Mouse (Mus musculus) kidney, adult 2 months (tissue): Measurements from ENCODE around the gene 4930404H24Rik.

Experiments
- CTCF ChIP-seq: fragments of 200-500 bp; conservative IDR thresholded peaks from 2 replicates; pipeline ENCODE4 v1.5.1; 2011; ENCODE audit warnings: low read depth, mild to moderate bottlenecking, control low read depth, low read length, moderate library complexity, mixed read lengths; ENCODE audit not compliant: insufficient read depth, insufficient read length
- POLR2A ChIP-seq: fragments of 200-500 bp; IDR thresholded peaks from one replicate; pipeline ENCODE4 v1.6.1; 2011; ENCODE audit warnings: low read depth, low read length, control low read depth

DNA sequence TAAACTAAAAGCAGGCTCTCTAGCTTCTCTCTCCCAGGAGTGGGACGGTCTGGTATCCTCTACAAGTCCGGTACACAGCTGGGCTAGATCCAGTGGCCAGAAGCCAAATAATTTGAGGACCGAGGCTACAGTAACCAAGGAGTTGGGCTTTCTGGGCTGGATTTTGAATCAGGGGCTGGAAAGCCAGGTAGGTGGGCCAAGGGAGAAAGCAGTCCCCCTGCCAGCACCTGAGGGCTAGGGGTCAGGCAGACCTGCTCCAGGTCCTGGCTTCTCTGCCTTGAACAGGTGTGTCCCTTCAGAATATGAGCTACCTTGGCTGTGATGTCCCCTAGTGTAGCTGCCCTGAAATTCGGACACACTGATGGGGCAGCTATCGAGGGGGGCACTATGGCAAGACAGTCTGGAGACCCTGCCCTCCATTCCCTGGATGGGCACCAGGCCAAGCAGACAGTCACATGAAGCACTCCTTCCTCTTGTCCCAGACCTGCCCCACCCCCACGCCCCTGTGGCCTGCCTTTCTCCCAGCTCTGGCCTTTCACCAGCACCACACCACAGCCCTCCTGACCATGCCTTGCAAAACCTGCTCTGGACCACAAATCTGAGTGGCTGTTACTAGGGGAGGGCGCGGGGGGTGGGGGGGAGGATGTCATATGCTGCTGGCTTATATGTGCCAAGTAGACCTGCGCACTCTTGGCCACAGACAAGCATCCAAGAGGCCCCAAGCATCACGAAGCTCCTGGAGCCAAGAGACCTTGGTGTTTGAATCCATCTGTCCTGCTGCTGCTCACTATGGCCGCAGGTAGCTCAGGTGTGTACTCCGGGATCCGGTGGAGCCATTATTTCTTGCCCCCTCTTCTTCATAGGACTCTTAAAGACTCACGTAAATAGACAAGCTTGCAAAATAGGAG, 20.1 kb downstream of the 4930404H24Rik start:
- TF ChIP-seq POLR2A (no peak), CTCF (no peak)
